Mouse (Mus musculus): ENCODE data around the gene Gfra1. TPM values are rescaled to one million over a fixed set of nuclear protein-coding genes. Genes with fewer than 3 reads are reported as not detected.

Gfra1 gene
- total RNA-seq, 2 experiments from 2014 or later = 59.7 to 68.9 TPM

Other genes with a start within 250 kb of the Gfra1 start
- not detected for gene Ccdc172, start 56.1 kb upstream of the Gfra1 start, total RNA-seq (2021)
- 1 to 10 TPM; 1.4 to 1.9 TPM for gene Pnlip, start 196.6 kb upstream of the Gfra1 start, total RNA-seq (2021)